ENCODE assay signal across 19 mouse cellular contexts in genomic region chr14:27778503-27778902, GRCm38 (mm10).
DNase-seq lines count a peak whose midpoint lies in the region.
"Had no signal": no experiment of that assay in that cellular context is flagged by ENCODE, and none has a peak within 500 bp of the region (broad histone marks: within the 10 kb centered on the region; RNA-seq: fewer than 3 reads in every experiment).

No protein-coding gene starts in this region.

- no peaks in the 10 kb centered on the region for H3K36me3 ChIP-seq in heart, embryonic 10.5 days
- H3K36me3 ChIP-seq: embryonic facial prominence, embryonic 10.5 days; hindbrain, embryonic 15.5 days; liver, embryonic 13.5 days; lung, embryonic 15.5 days; midbrain, embryonic 15.5 days had no signal

- H3K4me1 ChIP-seq in heart, embryonic 10.5 days: no peaks in the 10 kb centered on the region
- H3K4me1 ChIP-seq: hindbrain, embryonic 15.5 days; lung, embryonic 15.5 days; midbrain, embryonic 15.5 days had no signal

- DNase-seq in heart, embryonic 10.5 days (ENCODE audit: low spot score): peak; percentile 11
- no peak for DNase-seq in heart, postnatal 4 days
- DNase-seq in brain, adult 2 months (ENCODE audit: low read depth, low spot score): peak; percentile 89
- DNase-seq in cerebellum, adult 11-12 months: peak; percentile 64
- DNase-seq in cerebellum, postnatal 25 days: peak; percentile 60
- DNase-seq in thymus, postnatal 25 days: no peak
- DNase-seq in liver: no peak
- DNase-seq: adrenal gland, postnatal 14 days; gastrocnemius, postnatal 36 days; heart, postnatal 10 days; kidney, adult 18-20 months; kidney, postnatal 36 days; liver, embryonic 13.5 days; right cerebral cortex, adult 18-20 months had no signal

- WGBS in heart, embryonic 10.5 days: 84% methylated on average over 8 of the region's 8 CpGs

- no peak overlapping the region for H3K4me3 ChIP-seq in heart, embryonic 10.5 days
- H3K4me3 ChIP-seq: embryonic facial prominence, embryonic 10.5 days; hindbrain, embryonic 15.5 days; liver, embryonic 13.5 days; lung, embryonic 15.5 days; midbrain, embryonic 15.5 days had no signal

- H3K27ac ChIP-seq in heart, embryonic 10.5 days: no peak overlapping the region
- H3K27ac ChIP-seq: embryonic facial prominence, embryonic 10.5 days; hindbrain, embryonic 15.5 days; liver, embryonic 13.5 days; lung, embryonic 15.5 days; midbrain, embryonic 15.5 days had no signal

- no peaks in the 10 kb centered on the region for H3K27me3 ChIP-seq in heart, embryonic 10.5 days (ENCODE audit: insufficient read depth, poor library complexity, severe bottlenecking)
- H3K27me3 ChIP-seq: hindbrain, embryonic 15.5 days; liver, embryonic 13.5 days; lung, embryonic 15.5 days; midbrain, embryonic 15.5 days; Patski had no signal

- H3K9me3 ChIP-seq in heart, embryonic 10.5 days: no peaks in the 10 kb centered on the region
- H3K9me3 ChIP-seq: embryonic facial prominence, embryonic 10.5 days; hindbrain, embryonic 15.5 days; liver, embryonic 13.5 days; lung, embryonic 15.5 days; midbrain, embryonic 15.5 days had no signal

Comparison
In these comparisons a context has a peak if more than half of its experiments do, and no peak if none do; other contexts are left out.
1. DNase-seq: peak in heart, embryonic 10.5 days (single experiment), brain, adult 2 months (single experiment), cerebellum, adult 11-12 months (single experiment) and cerebellum, postnatal 25 days (2 of 2); none in heart, postnatal 4 days (single experiment), thymus, postnatal 25 days (single experiment) and liver (single experiment).